Mouse (Mus musculus) cerebellum, adult 18-20 months (tissue): Measurements from ENCODE around the gene Smim8.
"Not testable (repeated sequence)": the region's sequence is repeated elsewhere in the genome, so short reads cannot be mapped to it uniquely, and the experiment has no call there.

Experiments used
- DNase-seq, 2 experiments: peaks; one replicate each; pipeline ENCODE4 v3.0.0; 2021

Smim8 gene

DNA sequence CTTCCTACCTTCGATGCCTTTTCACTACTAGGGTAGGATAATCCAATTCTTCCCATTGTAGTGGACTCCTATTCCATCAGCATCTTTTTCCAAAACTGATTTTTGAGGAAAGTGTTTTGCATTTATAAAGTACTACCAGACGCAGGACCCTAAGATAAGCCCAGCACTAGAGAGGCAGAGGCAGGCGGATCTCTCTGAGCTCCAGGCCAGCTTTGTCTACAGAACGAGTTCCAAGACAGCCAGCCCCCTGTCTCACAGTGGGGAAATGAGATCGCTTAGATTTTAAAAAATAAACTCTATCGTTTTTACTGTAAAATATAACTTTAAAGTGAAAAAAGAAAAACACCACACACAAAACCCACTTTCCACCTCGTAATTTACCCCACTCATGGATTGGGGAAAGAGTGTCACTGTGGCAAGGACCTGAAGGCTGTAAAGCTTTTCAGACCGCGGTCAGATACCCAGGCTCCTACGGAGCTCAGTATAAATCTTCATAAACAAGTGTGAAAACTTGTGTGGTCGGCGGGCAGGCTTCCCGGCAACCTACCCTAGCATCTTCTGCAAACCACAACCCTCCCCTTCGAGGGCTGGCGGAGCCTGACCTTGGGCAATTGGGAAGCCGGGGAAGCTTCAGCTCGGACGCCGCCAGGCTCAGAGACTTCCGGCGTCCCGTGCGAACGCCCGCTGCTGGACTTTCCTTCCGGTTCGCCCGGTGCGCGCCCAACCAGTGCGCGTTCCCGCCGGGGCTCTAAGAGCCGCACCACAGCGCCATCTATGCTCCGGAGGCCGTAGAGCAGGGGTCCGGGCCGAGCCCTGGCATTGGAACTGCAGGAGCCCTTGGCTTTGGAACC is at the start of gene Smim8:
Smim8 (minus strand) TSS at position 747 of the 851 bp plus-strand sequence.
- DNase-seq: peak; percentile 89 to 95

GRCm38 (mm10) chr4:34823901-34824300 is 45.7 kb upstream of the Smim8 start:
- DNase-seq: peak in 1 of 2 experiments; percentile 12

GRCm38 (mm10) chr4:34819904-34820303 is 41.7 kb upstream of the Smim8 start:
- no peak for DNase-seq

DNA sequence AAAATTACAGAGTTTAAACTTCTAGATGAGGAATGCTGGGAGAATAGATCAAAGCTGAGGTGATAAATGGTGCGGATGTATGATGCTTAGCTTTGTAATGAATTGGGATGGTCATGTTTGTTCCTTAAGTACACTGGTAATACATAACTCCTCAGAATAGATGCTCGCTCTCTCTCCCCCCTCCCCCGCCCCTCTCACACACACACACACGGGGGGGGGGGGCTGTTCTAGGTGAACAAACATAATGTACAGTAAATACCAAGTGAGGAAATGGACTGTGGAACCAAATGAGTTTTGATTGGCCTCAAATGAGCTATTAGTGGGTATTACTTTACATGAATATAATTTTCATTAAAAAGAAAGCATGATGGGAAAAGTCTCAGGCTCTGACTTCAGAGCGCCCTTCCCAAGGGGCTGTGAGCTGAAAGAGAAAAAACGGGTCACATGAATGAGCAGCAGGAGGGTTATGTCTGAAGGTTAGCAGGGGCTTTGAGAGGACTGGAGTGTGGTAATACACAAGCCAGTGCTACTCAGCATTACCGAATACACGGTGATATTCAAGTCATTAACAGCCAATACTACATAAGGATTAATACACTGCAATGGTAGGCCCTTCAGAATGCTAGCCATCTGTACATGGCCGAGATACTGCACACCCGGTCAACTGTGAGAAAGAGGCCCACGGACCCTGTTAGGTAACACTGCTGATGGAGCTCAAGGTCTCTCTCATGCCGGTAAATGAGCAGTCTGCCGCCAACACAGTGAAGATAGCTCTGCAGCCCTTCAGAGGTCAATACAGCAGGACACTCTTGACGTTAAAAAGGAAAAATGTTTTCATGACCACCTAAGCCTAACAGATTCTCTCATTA is 23.2 kb upstream of the Smim8 start:
- no peak for DNase-seq

- DNase-seq: no peak
Measured at GRCm38 (mm10) chr4:34798005-34798404, 19.8 kb upstream of the Smim8 start.

DNA sequence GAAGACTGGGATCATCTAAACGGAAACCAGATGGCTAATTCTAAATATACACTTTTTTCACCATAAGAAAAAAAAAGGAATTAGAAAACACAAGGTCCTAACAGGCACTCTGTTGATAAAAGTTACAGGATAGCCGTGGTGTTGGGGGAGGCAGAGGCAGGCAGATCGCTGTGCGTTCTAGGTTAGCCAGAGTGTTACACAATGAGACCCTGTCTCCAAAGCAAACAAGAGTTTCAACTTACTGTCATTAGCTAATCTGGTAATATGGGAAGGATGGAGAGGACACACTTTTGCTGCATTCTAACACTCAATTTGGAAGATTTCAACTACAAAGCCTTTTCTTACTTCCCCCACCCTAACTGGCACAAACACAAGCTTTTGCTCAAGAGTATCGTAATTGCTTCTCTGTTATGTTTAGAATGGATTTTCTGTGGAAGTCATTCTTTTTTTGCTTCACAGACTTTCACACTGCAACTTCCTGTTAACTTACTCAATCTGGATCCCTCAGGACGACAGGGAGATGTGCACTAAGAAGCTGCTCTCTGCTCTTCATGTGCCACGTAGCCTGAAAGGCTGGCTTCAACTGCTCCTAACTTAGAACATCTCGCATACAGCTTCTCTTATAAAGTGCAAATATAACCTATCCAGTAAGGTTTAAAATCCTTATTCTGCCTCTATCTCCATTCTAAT is 19.2 kb upstream of the Smim8 start:
- no peak for DNase-seq

DNA sequence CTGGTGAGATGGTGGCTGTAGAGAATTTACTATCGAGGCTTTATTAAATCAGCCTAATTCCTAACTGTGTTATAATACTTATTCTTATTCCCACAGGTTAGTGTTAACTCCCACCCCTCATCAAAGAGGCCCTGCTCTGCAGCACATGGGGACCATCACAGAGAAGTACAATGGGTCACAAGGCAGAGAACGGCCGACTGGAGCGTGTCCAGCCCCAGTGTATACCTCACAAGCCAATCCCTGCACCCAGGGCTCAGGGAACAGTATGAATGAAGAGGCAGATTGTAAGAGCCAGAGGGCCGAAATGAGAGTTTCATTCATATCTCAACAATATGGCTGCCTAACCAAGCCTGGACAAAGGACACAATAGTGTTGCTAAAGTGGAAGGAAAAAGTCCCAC is 18.1 kb upstream of the Smim8 start:
- no peak for DNase-seq

GRCm38 (mm10) chr4:34786476-34786875 is 8.3 kb upstream of the Smim8 start:
- DNase-seq: no peak

DNA sequence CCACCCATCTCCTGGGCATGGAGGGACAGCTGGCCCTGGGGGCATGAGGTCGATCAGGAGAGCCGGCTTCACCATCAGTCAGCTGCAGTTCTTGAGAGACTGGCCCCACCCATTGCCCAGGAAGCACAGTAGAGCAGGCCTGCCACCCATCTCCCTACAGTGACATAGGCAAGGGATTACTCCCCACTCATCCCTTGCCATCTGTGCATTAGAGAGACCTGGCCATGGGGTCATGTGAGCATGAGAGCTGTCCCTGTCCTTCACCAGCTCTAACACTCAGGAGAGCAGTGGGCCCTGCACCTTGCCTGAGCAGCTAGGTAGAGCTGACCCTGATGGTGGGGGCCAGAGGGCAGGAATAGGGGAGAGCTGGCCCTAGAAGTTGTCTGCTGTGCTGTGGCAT is 7.4 kb upstream of the Smim8 start:
- DNase-seq: no peak

DNA sequence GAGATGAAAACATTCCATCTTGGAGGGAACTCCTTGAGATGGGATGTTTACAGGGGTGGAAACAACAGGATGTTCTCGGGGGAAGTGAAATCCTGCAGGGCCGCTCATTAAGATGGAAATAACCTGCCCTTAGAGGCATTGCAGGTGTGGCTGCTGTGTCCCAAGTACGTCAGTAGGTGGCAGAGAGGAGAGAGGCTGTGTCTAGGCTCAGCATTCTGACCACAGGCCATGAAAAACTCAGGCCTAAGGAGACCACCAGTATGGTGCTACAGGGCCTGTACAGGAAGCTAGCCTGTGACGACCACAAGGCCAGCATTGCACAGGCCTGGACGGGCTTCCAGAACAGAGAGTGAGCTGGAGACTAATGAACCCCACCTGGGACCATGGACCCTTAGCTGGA is 6.6 kb upstream of the Smim8 start:
- no peak for DNase-seq

- no peak for DNase-seq
Measured at GRCm38 (mm10) chr4:34782730-34783129, 4.5 kb upstream of the Smim8 start.

DNA sequence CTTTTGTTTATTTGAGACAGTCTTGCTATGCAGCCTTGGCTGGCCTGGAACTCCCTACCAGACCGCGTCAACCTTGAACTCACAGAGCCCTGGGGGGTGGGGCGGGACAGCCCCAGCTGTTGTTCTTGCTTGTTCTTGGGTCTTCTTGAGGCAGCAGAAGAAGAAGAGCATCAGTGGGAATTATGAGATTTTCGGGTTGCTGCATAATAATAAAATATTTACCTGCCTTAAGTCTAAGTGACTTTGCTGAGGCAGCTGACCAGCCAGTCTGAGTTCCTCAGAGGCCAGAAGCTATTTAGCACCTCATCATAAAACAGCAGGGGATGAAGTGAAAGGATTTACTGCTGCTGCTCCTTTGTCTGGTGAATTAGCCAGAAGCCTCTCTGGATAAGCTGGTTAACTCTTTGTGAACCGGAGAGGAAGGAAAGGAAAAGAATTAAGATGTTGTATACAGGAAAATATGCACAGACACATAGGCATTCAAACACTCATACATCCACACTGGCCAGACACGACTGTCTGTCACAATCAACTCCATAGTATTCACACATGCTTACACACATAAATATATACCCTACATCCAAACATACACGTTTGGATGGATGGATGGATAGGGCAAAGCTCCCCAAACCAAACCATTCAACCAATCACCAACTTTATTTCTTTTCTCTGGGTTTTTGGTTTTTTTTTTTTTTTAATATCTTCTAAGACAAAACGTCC is 6.4 kb downstream of the Smim8 start:
- DNase-seq: no peak

- DNase-seq: no peak
Measured at GRCm38 (mm10) chr4:34756163-34756562, 22.1 kb downstream of the Smim8 start, which contains the start of gene Gm136. Gene Gm136 (minus strand): TSS chr4:34756263.

GRCm38 (mm10) chr4:34749236-34749635 is 29.0 kb downstream of the Smim8 start:
- DNase-seq: no peak

DNA sequence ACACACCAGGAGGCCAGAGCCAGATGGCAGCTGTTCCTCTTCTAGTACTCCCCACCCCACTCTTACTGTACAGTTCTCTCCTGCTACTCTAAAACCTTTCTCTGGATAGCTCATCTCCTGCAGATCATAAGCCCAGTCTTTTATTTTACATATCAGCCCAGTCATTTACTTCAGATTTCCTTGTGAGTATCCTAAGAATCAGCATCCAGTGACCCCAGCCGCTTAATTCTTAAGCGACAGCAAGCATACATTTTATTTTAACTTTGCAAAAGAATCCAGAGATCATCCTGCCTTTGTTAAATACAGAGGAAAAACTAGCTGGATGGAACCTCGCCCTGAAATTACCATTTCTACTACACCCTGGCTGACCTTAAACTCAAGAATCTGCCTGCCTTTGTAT is 43.8 kb downstream of the Smim8 start:
- no peak for DNase-seq

- DNase-seq: not testable (repeated sequence)
Measured at GRCm38 (mm10) chr4:34733415-34733814, 44.8 kb downstream of the Smim8 start.

GRCm38 (mm10) chr4:34729851-34730341 is 48.3 kb downstream of the Smim8 start, which contains the start of gene Cfap206:
Gene Cfap206 (minus strand): TSS chr4:34730206.
- peak; percentile 41 to 55 for DNase-seq

DNA sequence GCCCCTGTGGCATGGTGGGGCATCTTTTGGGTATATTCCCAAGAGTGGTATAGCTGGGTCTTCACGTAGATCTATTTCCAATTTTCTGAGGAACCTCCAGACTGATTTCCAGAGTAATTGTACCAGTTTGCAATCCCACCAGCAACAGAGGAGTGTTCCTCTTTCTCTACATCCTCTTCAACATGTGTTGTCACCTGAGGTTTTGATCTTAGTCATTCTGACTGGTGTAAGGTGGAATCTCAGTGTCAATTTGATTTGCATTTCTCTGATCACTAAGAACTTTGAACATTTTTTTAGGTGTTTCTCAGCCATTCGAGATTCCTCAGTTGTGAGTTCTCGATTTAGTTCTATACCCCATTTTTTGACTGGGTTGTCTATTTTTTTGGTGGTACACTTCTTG is 52.5 kb downstream of the Smim8 start:
- not testable (repeated sequence) for DNase-seq

GRCm38 (mm10) chr4:34724306-34724705 is 53.9 kb downstream of the Smim8 start:
- DNase-seq: no peak

DNA sequence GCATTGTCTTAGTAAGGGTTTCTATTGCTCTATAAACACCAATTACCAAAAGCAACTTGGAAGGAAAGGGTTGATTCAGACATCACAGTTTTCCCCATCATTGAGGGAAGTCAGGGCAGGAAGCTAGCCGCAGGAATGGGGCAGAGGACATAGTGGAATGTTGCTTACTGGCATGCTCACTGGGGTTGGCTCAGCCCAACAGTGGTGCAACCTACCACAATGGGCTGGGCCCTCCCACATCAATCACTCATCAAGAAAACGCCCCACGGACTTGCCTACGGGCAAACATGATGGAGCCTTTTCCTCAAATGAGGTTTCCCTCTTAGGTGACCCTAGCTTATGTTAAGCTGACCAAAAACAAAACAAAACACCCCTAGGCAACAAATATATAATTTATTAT is 55.0 kb downstream of the Smim8 start:
- DNase-seq: no peak

DNA sequence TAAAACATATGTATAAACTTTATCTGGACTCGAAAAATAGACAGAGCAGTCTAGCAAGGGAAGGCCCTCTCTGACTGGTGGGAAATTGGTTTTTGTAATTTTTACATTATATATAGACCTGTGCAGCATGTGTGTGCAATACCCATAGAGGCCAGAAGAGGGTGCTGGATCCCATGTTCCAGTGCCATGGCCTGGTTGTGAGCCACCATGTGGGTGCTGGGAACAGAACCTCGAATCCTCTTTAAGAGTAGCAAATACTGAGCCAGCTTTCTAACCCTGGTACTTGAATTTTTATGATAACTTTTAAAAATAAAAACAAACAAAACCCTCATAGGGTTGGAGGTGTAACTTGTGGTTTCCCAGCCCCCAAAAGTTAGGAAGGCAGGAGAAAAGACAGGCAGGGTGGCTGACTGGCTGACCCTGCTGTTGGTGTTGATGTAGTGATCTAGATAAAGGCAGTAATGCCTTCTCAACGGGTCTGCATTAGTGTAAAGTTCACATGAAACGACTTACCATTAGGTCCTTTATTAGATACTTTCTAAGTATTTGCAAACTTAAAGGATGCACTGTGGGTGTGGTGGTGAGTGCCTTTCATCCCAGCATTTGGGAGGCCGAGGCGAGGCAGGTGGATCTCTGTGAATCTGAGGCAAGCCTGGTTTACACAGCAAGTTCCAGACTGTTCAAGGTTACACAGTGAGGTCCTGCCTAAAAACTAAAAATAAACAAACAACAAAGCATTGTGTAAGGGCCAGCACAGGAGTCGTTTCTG is 57.9 kb downstream of the Smim8 start:
- DNase-seq: no peak
